In the genomic region with DNA sequence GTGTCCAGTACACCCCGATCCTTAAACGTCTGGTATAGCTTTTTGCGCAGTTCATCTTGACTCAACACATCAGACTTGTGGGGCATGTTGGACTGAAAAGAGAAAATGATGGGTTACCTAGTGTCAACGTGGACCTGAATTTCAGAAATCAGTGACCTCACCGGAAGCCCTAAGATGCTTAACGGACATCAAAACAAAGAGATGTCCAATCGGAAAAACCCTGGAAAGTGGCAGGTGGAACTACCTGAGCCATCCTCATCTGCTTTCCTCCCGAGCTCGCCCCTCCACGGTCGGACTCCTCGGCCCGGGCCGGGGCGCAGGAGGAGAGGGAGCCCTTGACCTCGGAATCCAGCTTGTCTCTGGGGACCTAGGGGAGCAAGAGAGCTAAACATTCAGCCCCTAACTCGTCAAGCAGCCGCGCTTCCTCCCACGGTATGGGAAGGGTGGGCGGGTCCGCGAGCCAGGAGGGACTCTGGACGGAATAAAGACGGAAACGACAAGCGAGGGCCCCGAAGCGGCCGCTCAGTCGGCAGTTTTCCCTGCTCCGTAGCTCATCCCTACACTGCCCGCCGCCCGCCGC, we compare ENCODE assay signal across 8 mouse cellular contexts. TPM values are rescaled to one million over a fixed set of nuclear protein-coding genes. Genes with fewer than 3 reads are reported as not detected.
DNase-seq lines count a peak whose midpoint lies in the region; ATAC-seq and TF ChIP-seq lines count a peak whose summit lies in the region.

A gene (plus strand): TSS at position 539 of the 580 bp plus-strand sequence.

- no peaks in the 10 kb centered on the region for H3K36me3 ChIP-seq in embryonic facial prominence, embryonic 15.5 days
- H3K36me3 ChIP-seq in heart, embryonic 14.5 days (ENCODE audit: control insufficient read depth, insufficient read depth, low read length): 0 out of 2 replicates have a peak, but pooled peaks cover 3% of the 10 kb centered on the region
- H3K36me3 ChIP-seq in midbrain, postnatal 0 days (ENCODE audit: insufficient read depth, low read length): peaks cover 2% of the 10 kb centered on the region; the same call in 1 of the 2 replicates

- H3K9ac ChIP-seq in embryonic facial prominence, embryonic 15.5 days: peak within 1 kb of the TSS; percentile 63
- peak within 1 kb of the TSS; percentile 85 for H3K9ac ChIP-seq in heart, embryonic 14.5 days (ENCODE audit: low read length)
- peak within 1 kb of the TSS; percentile 71 for H3K9ac ChIP-seq in midbrain, postnatal 0 days (replicated peaks; ENCODE audit: low read length, poor library complexity, severe bottlenecking)

- 13% methylated on average over 22 of the region's 36 CpGs for WGBS in embryonic facial prominence, embryonic 15.5 days
- 15% methylated on average over 32 of the region's 36 CpGs for WGBS in heart, embryonic 14.5 days
- WGBS in midbrain, postnatal 0 days: 22% methylated on average over 24 of the region's 36 CpGs

- TF ChIP-seq CTCF in layer of hippocampus, adult 2 months (conservative IDR thresholded peaks at IDR 0.05): no peak
- TF ChIP-seq CTCF in Patski (IDR thresholded peaks at IDR 0.05): no peak
- no peak for TF ChIP-seq CTCF in midbrain, postnatal 0 days (IDR thresholded peaks at IDR 0.05)

- no peak for DNase-seq in layer of hippocampus, adult 2 months (ENCODE audit: low spot score in 2 of 2)
- DNase-seq in layer of hippocampus, adult 11-12 months (ENCODE audit: low spot score): no peak
- no peak for DNase-seq in Patski (ENCODE audit: low read depth, low spot score)
- DNase-seq in left cerebral cortex, postnatal 10 days (ENCODE audit: extremely low spot score in 1 of 2, low spot score in 2 of 2): no peak
- DNase-seq in midbrain, postnatal 0 days (ENCODE audit: low spot score): no peak
- DNase-seq in ovary, adult 18-20 months (ENCODE audit: low spot score): no peak

- peak within 1 kb of the TSS; percentile 76 for H3K4me3 ChIP-seq in layer of hippocampus, adult 2 months
- H3K4me3 ChIP-seq in embryonic facial prominence, embryonic 15.5 days (replicated peaks): peak within 1 kb of the TSS; percentile 62
- peak within 1 kb of the TSS; percentile 53 to 86 for H3K4me3 ChIP-seq in heart, embryonic 14.5 days (ENCODE audit: control insufficient read depth in 1 of 2, insufficient read depth in 1 of 2, low read depth in 1 of 2, low read length in 2 of 2)
- peak within 1 kb of the TSS; percentile 58 for H3K4me3 ChIP-seq in midbrain, postnatal 0 days (ENCODE audit: low read depth, low read length)

- ATAC-seq in Patski: peak; percentile 40
- peak; percentile 79; the same call in 1 of the 2 replicates for ATAC-seq in embryonic facial prominence, embryonic 15.5 days (ENCODE audit: insufficient number of reproducible peaks, low FRiP score, low TSS enrichment, low read depth)
- ATAC-seq in heart, embryonic 14.5 days (ENCODE audit: insufficient number of reproducible peaks, insufficient read depth, low FRiP score, low read depth): no peak; the same call in 1 of the 2 replicates
- ATAC-seq in midbrain, postnatal 0 days (ENCODE audit: low FRiP score): peak; percentile 81

- POLR2A ChIA-PET in Patski (lab: Charles Lee): interaction anchor here (1.0 kb wide), 1 partner anchor 39 kb away, joined by 4 read pairs; a partner anchor contains a TSS

- peak within 1 kb of the TSS; percentile 94 for H3K27ac ChIP-seq in layer of hippocampus, adult 2 months
- H3K27ac ChIP-seq in embryonic facial prominence, embryonic 15.5 days (replicated peaks): peak within 1 kb of the TSS; percentile 70
- peak within 1 kb of the TSS; percentile 64 to 75 for H3K27ac ChIP-seq in heart, embryonic 14.5 days (replicated peaks in 1 of 2; ENCODE audit: control insufficient read depth in 1 of 2, insufficient read depth in 1 of 2, low read depth in 2 of 2, low read length in 2 of 2)
- peak within 1 kb of the TSS; percentile 87 for H3K27ac ChIP-seq in midbrain, postnatal 0 days (ENCODE audit: low read depth, low read length)

- in situ Hi-C loops in Patski (cut with MboI; ENCODE audit: low pct_unique_long_range_greater_than_20kb): loop anchor here (25.0 kb wide), 1 partner anchor 1903 kb away; no protein-coding TSS in a partner anchor

- no peaks in the 10 kb centered on the region for H3K4me1 ChIP-seq in embryonic facial prominence, embryonic 15.5 days
- no peaks in the 10 kb centered on the region for H3K4me1 ChIP-seq in heart, embryonic 14.5 days (ENCODE audit: control insufficient read depth in 2 of 2, insufficient read depth in 2 of 2, low read length in 2 of 2)
- no peaks in the 10 kb centered on the region; the same call in 1 of the 2 replicates for H3K4me1 ChIP-seq in midbrain, postnatal 0 days (ENCODE audit: insufficient read depth, low read length)

- H3K9me3 ChIP-seq in embryonic facial prominence, embryonic 15.5 days (replicated peaks): no peaks in the 10 kb centered on the region
- no peaks in the 10 kb centered on the region for H3K9me3 ChIP-seq in heart, embryonic 14.5 days (ENCODE audit: control insufficient read depth, low read length)
- no peaks in the 10 kb centered on the region for H3K9me3 ChIP-seq in midbrain, postnatal 0 days (ENCODE audit: low read length)

- CTCF ChIA-PET in Patski (lab: Charles Lee): no interaction called here

- peaks cover 8% of the 10 kb centered on the region for H3K27me3 ChIP-seq in Patski
- H3K27me3 ChIP-seq in embryonic facial prominence, embryonic 15.5 days: peaks cover 15% of the 10 kb centered on the region
- H3K27me3 ChIP-seq in heart, embryonic 14.5 days (ENCODE audit: control insufficient read depth, insufficient read depth, low read length): no peaks in the 10 kb centered on the region
- H3K27me3 ChIP-seq in midbrain, postnatal 0 days (ENCODE audit: insufficient read depth, low read length): no peaks in the 10 kb centered on the region; the same call in 1 of the 2 replicates

- H3K4me2 ChIP-seq in embryonic facial prominence, embryonic 15.5 days (replicated peaks): peak within 1 kb of the TSS; percentile 48
- peak within 1 kb of the TSS; percentile 67 for H3K4me2 ChIP-seq in heart, embryonic 14.5 days (ENCODE audit: low read length)
- H3K4me2 ChIP-seq in midbrain, postnatal 0 days (ENCODE audit: low read depth, low read length, poor library complexity, severe bottlenecking): peak within 1 kb of the TSS; percentile 54

- intact Hi-C loops in left cerebral cortex, postnatal 10 days (cut with DNase I): loop anchor here (10.0 kb wide), 1 partner anchor 215 kb away; no protein-coding TSS in a partner anchor

RNA-seq across cellular contexts. Expression of the gene that starts here (rescaled TPM):
- total RNA-seq in layer of hippocampus, adult 2 months (2021): 10 to 100 TPM; 49.0 to 59.3 TPM
- 14.4 TPM for polyA plus RNA-seq in Patski (2021)
- polyA plus RNA-seq in embryonic facial prominence, embryonic 15.5 days (2015; fragmentation: Nextera tagmentation; extraction: Ambion mirVana): 29.0 and 30.3 TPM in 2 replicates
- 39.7 and 43.3 TPM in 2 replicates for polyA plus RNA-seq in heart, embryonic 14.5 days (2014; fragmentation: Nextera tagmentation; extraction: Ambion mirVana)
- 10 to 100 TPM; 52.4 to 53.8 TPM for total RNA-seq in left cerebral cortex, postnatal 10 days (2021)
- total RNA-seq in midbrain, postnatal 0 days (2014; rRNA removed): 43.0 and 48.0 TPM in 2 replicates
- polyA plus RNA-seq in midbrain, postnatal 0 days (2015; fragmentation: Nextera tagmentation; extraction: Ambion mirVana): 107 and 108 TPM in 2 replicates
